Mouse (Mus musculus) liver, embryonic 14.5 days (tissue): Measurements from ENCODE around the gene Mob1b.
A peak's percentile ranks its signal among the peaks of the same experiment; 100 is the strongest.

Source experiments
- CTCF ChIP-seq: IDR thresholded peaks from 2 replicates; pipeline ENCODE4 v1.5.1; 2016; ENCODE audit warnings: antibody characterized with exemption, low read depth, control low read depth
- EP300 ChIP-seq: IDR thresholded peaks from 2 replicates; pipeline ENCODE4 v1.6.1; 2016; ENCODE audit warnings: antibody characterized with exemption, low read depth

DNA sequence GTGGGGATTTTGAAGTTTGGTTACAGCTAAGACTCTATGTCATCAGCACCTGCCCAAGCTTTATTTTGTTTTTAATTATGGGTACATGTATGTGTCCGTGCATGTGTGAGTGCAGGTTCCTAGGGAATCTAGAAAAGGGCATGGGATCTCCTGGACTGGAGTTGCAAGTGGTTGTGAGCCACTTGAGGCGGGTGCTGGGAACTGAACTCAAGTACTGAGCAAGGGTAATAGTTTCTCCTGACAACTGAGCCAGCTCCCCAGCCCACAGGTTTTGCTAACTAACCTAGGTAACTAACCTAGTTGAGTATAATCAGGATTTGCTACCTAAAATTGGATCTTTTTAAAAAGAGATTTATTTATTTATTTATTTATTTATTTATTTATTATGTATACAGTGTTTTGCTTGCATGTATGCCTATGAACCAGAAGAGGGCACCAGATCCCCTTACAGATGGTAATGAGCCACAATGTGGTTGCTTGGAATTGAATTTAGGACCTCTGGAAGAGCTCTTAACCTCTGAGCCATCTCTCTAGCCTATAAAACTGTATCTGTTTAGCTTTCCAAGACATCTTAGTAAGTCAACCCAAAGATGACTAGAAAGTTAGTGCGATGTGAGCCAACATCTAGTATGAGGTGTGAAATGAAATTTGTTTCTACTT lies 31.2 kb upstream of the Mob1b start:
- TF ChIP-seq CTCF (peak; percentile 64), EP300 (no peak)
